In the genomic region with DNA sequence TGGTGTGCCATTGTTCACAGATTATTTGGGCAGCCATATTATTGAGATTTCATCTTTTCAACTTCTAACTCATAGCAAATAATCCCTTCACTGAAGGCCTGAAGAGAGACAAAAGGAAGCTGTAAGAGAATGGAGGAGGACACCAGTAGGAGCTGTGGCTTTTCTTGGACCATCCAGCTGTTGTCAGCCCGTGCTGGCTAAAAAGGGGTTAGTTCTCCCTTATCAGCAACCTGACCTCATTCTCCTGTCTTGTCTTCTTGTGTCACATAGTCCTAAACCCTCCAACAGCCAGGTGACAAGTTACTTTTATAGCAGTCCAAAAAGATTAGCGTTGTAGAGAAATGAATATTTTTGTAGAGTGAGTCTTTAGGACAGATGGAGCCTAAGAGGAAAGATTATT, we compare ENCODE assay signal across 21 mouse cellular contexts. TPM values are rescaled to one million over a fixed set of nuclear protein-coding genes. Genes with fewer than 3 reads are reported as not detected.
DNase-seq lines count a peak whose midpoint lies in the region; ATAC-seq and TF ChIP-seq lines count a peak whose summit lies in the region.
"Had no signal": no experiment of that assay in that cellular context is flagged by ENCODE, and none has a peak within 500 bp of the region (broad histone marks: within the 10 kb centered on the region; RNA-seq: fewer than 3 reads in every experiment).

No protein-coding gene starts in this region.

- TF ChIP-seq EP300 in liver, postnatal 0 days (IDR thresholded peaks at IDR 0.05; ENCODE audit: low read depth), result no peak
- TF ChIP-seq EP300 in CH12.LX (IDR thresholded peaks at IDR 0.05; ENCODE audit: low read length), result no peak

- H3K9me3 ChIP-seq in forebrain, postnatal 0 days (ENCODE audit: low read length), result no peaks in the 10 kb centered on the region
- H3K9me3 ChIP-seq in forebrain, embryonic 12.5 days, result no peaks in the 10 kb centered on the region
- no peaks in the 10 kb centered on the region for H3K9me3 ChIP-seq in liver, embryonic 11.5 days (ENCODE audit: control insufficient read depth, low read length)
- no peaks in the 10 kb centered on the region for H3K9me3 ChIP-seq in liver, postnatal 0 days (ENCODE audit: low read length)
- peaks cover 1% of the 10 kb centered on the region for H3K9me3 ChIP-seq in CH12.LX (replicated peaks; ENCODE audit: low read length)
- H3K9me3 ChIP-seq: embryonic facial prominence, embryonic 10.5 days; embryonic facial prominence, embryonic 12.5 days had no signal

- H3K4me3 ChIP-seq in forebrain, postnatal 0 days (ENCODE audit: low read depth, low read length), result no peak overlapping the region
- no peak overlapping the region for H3K4me3 ChIP-seq in forebrain, embryonic 12.5 days (replicated peaks)
- H3K4me3 ChIP-seq in liver, embryonic 11.5 days (ENCODE audit: low read depth, low read length), result no peak overlapping the region
- H3K4me3 ChIP-seq in liver, postnatal 0 days (ENCODE audit: low read depth, low read length), result no peak overlapping the region
- no peak overlapping the region for H3K4me3 ChIP-seq in CH12.LX (replicated peaks in 1 of 3; ENCODE audit: low read depth in 2 of 3, low read length in 2 of 3, poor library complexity in 1 of 3)
- H3K4me3 ChIP-seq: embryonic facial prominence, embryonic 10.5 days; embryonic facial prominence, embryonic 12.5 days had no signal

- no peaks in the 10 kb centered on the region for H3K4me1 ChIP-seq in forebrain, postnatal 0 days (ENCODE audit: insufficient read depth)
- H3K4me1 ChIP-seq in forebrain, embryonic 12.5 days, result no peaks in the 10 kb centered on the region; the same call in 1 of the 2 replicates
- no peaks in the 10 kb centered on the region for H3K4me1 ChIP-seq in liver, embryonic 11.5 days (replicated peaks; ENCODE audit: control insufficient read depth, insufficient read depth, low read length)
- H3K4me1 ChIP-seq in liver, postnatal 0 days (ENCODE audit: insufficient read depth), result no peaks in the 10 kb centered on the region
- peaks cover 5 to 25% of the 10 kb centered on the region in 2 experiments; a peak in 3 of 4 replicates for H3K4me1 ChIP-seq in CH12.LX (ENCODE audit: control insufficient read depth in 1 of 2, insufficient read depth in 2 of 2)
- H3K4me1 ChIP-seq: embryonic facial prominence, embryonic 10.5 days; embryonic facial prominence, embryonic 12.5 days had no signal

- H3K27ac ChIP-seq in forebrain, postnatal 0 days (ENCODE audit: low read depth, low read length), result 0 out of 2 replicates have a peak overlapping the region, but pooled peaks have one; percentile 4
- no peak overlapping the region for H3K27ac ChIP-seq in forebrain, embryonic 12.5 days
- no peak overlapping the region for H3K27ac ChIP-seq in liver, embryonic 11.5 days (ENCODE audit: low read depth, low read length)
- H3K27ac ChIP-seq in liver, postnatal 0 days (ENCODE audit: low read depth), result no peak overlapping the region
- peak overlapping the region; percentile 24; the same call in 1 of the 2 replicates for H3K27ac ChIP-seq in CH12.LX (ENCODE audit: insufficient read depth, low read depth)
- H3K27ac ChIP-seq: embryonic facial prominence, embryonic 10.5 days; embryonic facial prominence, embryonic 12.5 days had no signal

- dilution Hi-C loops in CH12.LX (cut with MboI; ENCODE audit: extremely low pct_ligation_motif_present, extremely low pct_unique_long_range_greater_than_20kb, low sequenced_read_pairs), result no loop called here

- no peaks in the 10 kb centered on the region for H3K27me3 ChIP-seq in forebrain, postnatal 0 days (ENCODE audit: insufficient read depth, low read length)
- no peaks in the 10 kb centered on the region for H3K27me3 ChIP-seq in forebrain, embryonic 12.5 days
- H3K27me3 ChIP-seq in liver, embryonic 11.5 days (replicated peaks; ENCODE audit: control insufficient read depth, insufficient read depth, low read length), result no peaks in the 10 kb centered on the region
- H3K27me3 ChIP-seq in liver, postnatal 0 days (ENCODE audit: insufficient read depth, low read length), result no peaks in the 10 kb centered on the region
- no peaks in the 10 kb centered on the region for H3K27me3 ChIP-seq in CH12.LX (replicated peaks)
- H3K27me3 ChIP-seq: embryonic facial prominence, embryonic 12.5 days had no signal

- in situ Hi-C loops in CH12.LX (cut with MboI; ENCODE audit: low pct_ligation_motif_present, low pct_unique_long_range_greater_than_20kb, low sequenced_read_pairs), result no loop called here

- no peak overlapping the region for H3K4me2 ChIP-seq in forebrain, postnatal 0 days (ENCODE audit: low read depth)
- H3K4me2 ChIP-seq in forebrain, embryonic 12.5 days, result no peak overlapping the region
- no peak overlapping the region for H3K4me2 ChIP-seq in liver, embryonic 11.5 days
- H3K4me2 ChIP-seq in liver, postnatal 0 days (ENCODE audit: low read depth, low read length), result no peak overlapping the region
- no peak overlapping the region for H3K4me2 ChIP-seq in CH12.LX (ENCODE audit: insufficient read depth, low read depth, poor library complexity, severe bottlenecking)
- H3K4me2 ChIP-seq: embryonic facial prominence, embryonic 12.5 days had no signal

- H3K36me3 ChIP-seq in forebrain, postnatal 0 days (ENCODE audit: insufficient read depth), result no peaks in the 10 kb centered on the region
- H3K36me3 ChIP-seq in forebrain, embryonic 12.5 days (replicated peaks), result no peaks in the 10 kb centered on the region
- H3K36me3 ChIP-seq in liver, embryonic 11.5 days (ENCODE audit: control insufficient read depth, insufficient read depth, low read length), result no peaks in the 10 kb centered on the region
- H3K36me3 ChIP-seq in liver, postnatal 0 days (replicated peaks; ENCODE audit: insufficient read depth, low read length), result no peaks in the 10 kb centered on the region
- peaks cover 0 to 2% of the 10 kb centered on the region in 2 experiments for H3K36me3 ChIP-seq in CH12.LX (replicated peaks in 1 of 2; ENCODE audit: control insufficient read depth in 1 of 2, insufficient read depth in 1 of 2, low read length in 1 of 2)
- H3K36me3 ChIP-seq: embryonic facial prominence, embryonic 10.5 days; embryonic facial prominence, embryonic 12.5 days had no signal

- no peak for TF ChIP-seq CTCF in forebrain, postnatal 0 days (IDR thresholded peaks at IDR 0.05; ENCODE audit: low read depth)
- TF ChIP-seq CTCF in liver, postnatal 0 days (IDR thresholded peaks at IDR 0.05; ENCODE audit: low read depth), result no peak
- TF ChIP-seq CTCF in CH12.LX (conservative IDR thresholded peaks at IDR 0.05 in 1 of 2, IDR thresholded peaks at IDR 0.05 in 1 of 2; ENCODE audit: low read depth in 2 of 2, low read length in 2 of 2), result no peak

- TF ChIP-seq POLR2A in CH12.LX (IDR thresholded peaks at IDR 0.05; ENCODE audit: low read depth, low read length), result no peak

- ATAC-seq in forebrain, postnatal 0 days, result no peak
- ATAC-seq in forebrain, embryonic 12.5 days (ENCODE audit: low FRiP score), result no peak
- peak; percentile 41; the same call in 1 of the 2 replicates for ATAC-seq in liver, embryonic 11.5 days (replicated peaks; ENCODE audit: low FRiP score)
- no peak for ATAC-seq in liver, postnatal 0 days
- peak; percentile 86 for ATAC-seq in megakaryocyte-erythroid progenitor cell, adult 5-6 weeks (replicated peaks; ENCODE audit: low FRiP score, low TSS enrichment, poor library complexity, severe bottlenecking)
- ATAC-seq: CD4-positive, CD25-positive, alpha-beta regulatory T cell, adult 4 months; forebrain, embryonic 14.5 days; forebrain, embryonic 16.5 days had no signal

- TF ChIP-seq RAD21 in CH12.LX (IDR thresholded peaks at IDR 0.05; ENCODE audit: low read depth, low read length), result no peak

- no peak overlapping the region for H3K9ac ChIP-seq in forebrain, postnatal 0 days
- no peak overlapping the region for H3K9ac ChIP-seq in forebrain, embryonic 12.5 days
- H3K9ac ChIP-seq in liver, embryonic 11.5 days (ENCODE audit: low read depth, low read length), result no peak overlapping the region
- H3K9ac ChIP-seq in liver, postnatal 0 days (replicated peaks), result no peak overlapping the region
- peak overlapping the region; percentile 14; the same call in 1 of the 2 replicates for H3K9ac ChIP-seq in CH12.LX (ENCODE audit: insufficient read depth, low read depth)
- H3K9ac ChIP-seq: embryonic facial prominence, embryonic 12.5 days had no signal

- no peak for DNase-seq in forebrain, postnatal 0 days
- DNase-seq in liver, embryonic 11.5 days (ENCODE audit: low spot score), result no peak
- DNase-seq in liver, postnatal 0 days, result no peak
- DNase-seq in CH12.LX (ENCODE audit: extremely low read depth), result no peak
- no peak for DNase-seq in spleen, adult 18-20 months
- DNase-seq: adrenal gland, adult 2 months; adrenal gland, postnatal 10 days; adrenal gland, postnatal 25 days; B cell, adult 2 months; cerebellum, adult 11-12 months; cerebellum, adult 2 months; cerebellum, adult 9-10 months; cerebellum, postnatal 10 days; cerebellum, postnatal 25 days had no signal

- WGBS in forebrain, postnatal 0 days, result 50% methylated on average over 2 of the region's 2 CpGs
- WGBS in forebrain, embryonic 12.5 days, result 69% methylated on average over 2 of the region's 2 CpGs
- WGBS in liver, embryonic 11.5 days, result 44% methylated on average over 2 of the region's 2 CpGs
- WGBS in liver, postnatal 0 days (ENCODE audit: insufficient replicate concordance), result 43% methylated on average over 2 of the region's 2 CpGs

- H3K79me2 ChIP-seq in CH12.LX (replicated peaks; ENCODE audit: control insufficient read depth, extremely low read depth, insufficient read depth, poor library complexity, severe bottlenecking), result peaks cover 17% of the 10 kb centered on the region

TF ChIP-seq in CH12.LX, 34 proteins besides CTCF, POLR2A, EP300 and RAD21:
- TF ChIP-seq ETS1 (conservative IDR thresholded peaks at IDR 0.05; ENCODE audit: low read depth, low read length), result peak; percentile 30; the same call in 1 of the 2 replicates
- TF ChIP-seq BHLHE40 (IDR thresholded peaks at IDR 0.05; ENCODE audit: low read depth, low read length), result peak; percentile 60
- TF ChIP-seq NELFE (IDR thresholded peaks at IDR 0.05; ENCODE audit: low read depth, low read length), result no peak
- no peak for TF ChIP-seq SMC3 (IDR thresholded peaks at IDR 0.05; ENCODE audit: low read depth, low read length)
- TF ChIP-seq ZNF384 (IDR thresholded peaks at IDR 0.05; ENCODE audit: low read depth, low read length), result no peak

RNA-seq across cellular contexts. Expression of gene Pde3b, which starts 57.4 kb away (rescaled TPM):
- total RNA-seq in forebrain, postnatal 0 days (2014; rRNA removed), result 13.5 and 14.5 TPM in 2 replicates
- 2.0 and 2.3 TPM in 2 replicates for polyA plus RNA-seq in forebrain, postnatal 0 days (2015; fragmentation: Nextera tagmentation; extraction: Ambion mirVana)
- 9.0 TPM in 2 replicates for polyA plus RNA-seq in forebrain, embryonic 12.5 days (2016; fragmentation: Nextera tagmentation; extraction: Ambion mirVana)
- 6.2 and 7.4 TPM in 2 replicates for polyA plus RNA-seq in liver, embryonic 11.5 days (2014; fragmentation: Nextera tagmentation; extraction: Ambion mirVana)
- 5.0 and 5.4 TPM in 2 replicates for polyA plus RNA-seq in liver, postnatal 0 days (2015; fragmentation: Nextera tagmentation; extraction: Ambion mirVana)
- total RNA-seq in CH12.LX (2012; rRNA removed) (24.1 and 26.0 TPM in 2 replicates), CH12.LX (2014; rRNA removed) (40.0 and 40.8 TPM in 2 replicates)
- polyA plus RNA-seq in CH12.LX (2012; ENCODE audit: insufficient read length, low read depth), result 14.1 and 17.9 TPM in 2 replicates
- total RNA-seq in megakaryocyte-erythroid progenitor cell, adult 5-6 weeks (2014; fragmentation: Nextera tagmentation), result 7.0 and 14.4 TPM in 2 replicates
- total RNA-seq in megakaryocyte-erythroid progenitor cell, adult 5-6 weeks (2017), result 15.3 and 24.4 TPM in 2 replicates

Comparison
In these comparisons a context has a peak if more than half of its experiments do, and no peak if none do; other contexts are left out.
1. ATAC-seq: peak in liver, embryonic 11.5 days (single experiment) and megakaryocyte-erythroid progenitor cell, adult 5-6 weeks (single experiment); none in forebrain, postnatal 0 days (single experiment), forebrain, embryonic 12.5 days (single experiment) and liver, postnatal 0 days (single experiment).
2. H3K27ac ChIP-seq: peak in forebrain, postnatal 0 days (single experiment) and CH12.LX (single experiment); none in forebrain, embryonic 12.5 days (single experiment), liver, embryonic 11.5 days (single experiment) and liver, postnatal 0 days (single experiment).